Mouse (Mus musculus) myocyte (in vitro differentiated cells): Measurements from ENCODE around the gene Hist1h2ak.

Experiments used
- MAX ChIP-seq: IDR thresholded peaks from one replicate; pipeline ENCODE4 v1.6.1; 2011; ENCODE audit warnings: low read depth, mild to moderate bottlenecking, control low read depth
- POLR2A ChIP-seq: IDR thresholded peaks from one replicate; pipeline ENCODE4 v1.6.1; 2011; ENCODE audit warnings: low read depth, mild to moderate bottlenecking, control low read depth, moderate library complexity; ENCODE audit not compliant: insufficient read length

GRCm38 (mm10) chr13:21781639-21782038 lies 28.0 kb upstream of the Hist1h2ak start:
- TF ChIP-seq MAX, result no peak
- no peak for TF ChIP-seq POLR2A
